ENCODE assay signal across 19 mouse cellular contexts in genomic region chr17:8620346-8620745, GRCm38 (mm10). TPM values are rescaled to one million over a fixed set of nuclear protein-coding genes. Genes with fewer than 3 reads are reported as not detected.
"Had no signal": no experiment of that assay in that cellular context is flagged by ENCODE, and none has a peak within 500 bp of the region (broad histone marks: within the 10 kb centered on the region; RNA-seq: fewer than 3 reads in every experiment).

No protein-coding gene starts in this region.

- H3K4me3 ChIP-seq: kidney, embryonic 15.5 days; liver, embryonic 13.5 days; megakaryocyte, embryonic 14.5 days; midbrain, embryonic 10.5 days; neural tube, embryonic 12.5 days; neural tube, embryonic 15.5 days had no signal

- DNase-seq: kidney, adult 11 months; kidney, adult 8-10 months; kidney, postnatal 36 days; liver, embryonic 13.5 days; lung, adult 2 months; midbrain, embryonic 14.5 days; thymus, adult 2 months; thymus, postnatal 14 days; thymus, postnatal 4 days had no signal

- H3K27ac ChIP-seq: kidney, embryonic 15.5 days; liver, embryonic 13.5 days; midbrain, embryonic 10.5 days; neural tube, embryonic 12.5 days; neural tube, embryonic 15.5 days had no signal

RNA-seq across cellular contexts. Expression of gene Gm17087, which starts 53.6 kb away (rescaled TPM):
- total RNA-seq: layer of hippocampus, postnatal 14 days; left cerebral cortex, adult 18-20 months; left cerebral cortex, postnatal 10 days; left cerebral cortex, postnatal 36 days; liver, adult 2 months had no signal
